Mouse (Mus musculus): ENCODE results near the gene Fam129b. TPM values are rescaled to one million over a fixed set of nuclear protein-coding genes. Genes with fewer than 3 reads are reported as not detected.

Fam129b gene
- total and polyA plus RNA-seq, 3 experiments: 17.5 to 20.0 TPM; not detected in 1

- H3K9me3 ChIP-seq (replicated peaks; ENCODE audit: insufficient read depth, low read length): no peaks in the 10 kb centered on the region
- DNase-seq (ENCODE audit: low read depth, low spot score): no peak
- H3K27me3 ChIP-seq (ENCODE audit: control insufficient read depth in 1 of 2, insufficient read depth in 2 of 2, low read length in 2 of 2): no peaks in the 10 kb centered on the region
- no peak overlapping the region for H3K9ac ChIP-seq (ENCODE audit: control insufficient read depth, low read depth, low read length, poor library complexity, severe bottlenecking)
- no peaks in the 10 kb centered on the region for H3K79me2 ChIP-seq (ENCODE audit: control insufficient read depth, insufficient read depth, low read length, poor library complexity)
- H3K27ac ChIP-seq (ENCODE audit: control insufficient read depth, low read depth, low read length): no peak overlapping the region
- TF ChIP-seq E2F4 (IDR thresholded peaks at IDR 0.05; ENCODE audit: borderline replicate concordance, low read depth, low read length) (no peak), NELFE (IDR thresholded peaks at IDR 0.05; ENCODE audit: low read depth, low read length) (no peak), NRF1 (IDR thresholded peaks at IDR 0.05; ENCODE audit: insufficient read depth, low read depth, low read length, poor library complexity, severe bottlenecking) (no peak), USF1 (IDR thresholded peaks at IDR 0.05; ENCODE audit: low read depth, low read length) (no peak), RAD21 (IDR thresholded peaks at IDR 0.05; ENCODE audit: low read depth, low read length) (no peak), USF2 (IDR thresholded peaks at IDR 0.05; ENCODE audit: borderline replicate concordance in 1 of 2, insufficient read depth in 1 of 2, low read depth in 1 of 2, low read length in 2 of 2) (no peak), MAZ (IDR thresholded peaks at IDR 0.05; ENCODE audit: low read depth, low read length) (no peak), ZKSCAN1 (IDR thresholded peaks at IDR 0.05; ENCODE audit: low read depth, low read length) (no peak), POLR2A (IDR thresholded peaks at IDR 0.05; ENCODE audit: control insufficient read depth in 1 of 2, insufficient read depth in 1 of 2, low read depth in 1 of 2, low read length in 2 of 2, poor library complexity in 1 of 2) (no peak), MAX (IDR thresholded peaks at IDR 0.05; ENCODE audit: low read length) (no peak), TAL1 (IDR thresholded peaks at IDR 0.05; ENCODE audit: low read length) (no peak), POLR2AphosphoS5 (IDR thresholded peaks at IDR 0.05; ENCODE audit: borderline replicate concordance, low read depth, low read length) (no peak), POLR2AphosphoS2 (IDR thresholded peaks at IDR 0.05; ENCODE audit: low read length) (no peak), MYC (IDR thresholded peaks at IDR 0.05; ENCODE audit: low read depth, low read length) (no peak), UBTF (IDR thresholded peaks at IDR 0.05; ENCODE audit: borderline replicate concordance, insufficient read depth, low read depth, low read length) (no peak), MYB (IDR thresholded peaks at IDR 0.05; ENCODE audit: low read depth, low read length) (no peak), CHD2 (IDR thresholded peaks at IDR 0.05; ENCODE audit: low read length) (no peak), MAFK (IDR thresholded peaks at IDR 0.05; ENCODE audit: borderline replicate concordance, low read depth, low read length) (no peak), ZC3H11A (IDR thresholded peaks at IDR 0.05; ENCODE audit: low read depth, low read length) (no peak), GABPA (IDR thresholded peaks at IDR 0.05; ENCODE audit: low read depth, low read length) (no peak)
- H3K4me1 ChIP-seq (ENCODE audit: control insufficient read depth in 1 of 2, insufficient read depth in 2 of 2, low read length in 2 of 2): no peaks in the 10 kb centered on the region
- H3K4me3 ChIP-seq (ENCODE audit: control insufficient read depth in 1 of 2, insufficient read depth in 1 of 2, low read depth in 2 of 2, low read length in 2 of 2): no peak overlapping the region
- no peaks in the 10 kb centered on the region for H3K36me3 ChIP-seq (ENCODE audit: control insufficient read depth in 1 of 2, insufficient read depth in 2 of 2, low read length in 2 of 2)
Measured at GRCm38 (mm10) chr2:32924306-32924844, 48.5 kb downstream of the Fam129b start.
